Mouse (Mus musculus) midbrain, embryonic 12.5 days (tissue): ENCODE results near the gene Srm. TPM values are rescaled to one million over a fixed set of nuclear protein-coding genes. Genes with fewer than 3 reads are reported as not detected.

Experiments used
- ATAC-seq: fragments of 200-750 bp; cut with Nextera tagmentation; 2 replicates; pipeline ENCODE4 v1.8.0; 2017; ENCODE audit warnings: low read depth, moderate TSS enrichment, moderate library complexity; ENCODE audit not compliant: low FRiP score
- H3K27ac ChIP-seq: fragments of 300-500 bp; sonication (generic); replicated peaks from 2 replicates; pipeline ENCODE4 v1.5.1; 2016; ENCODE audit warnings: mild to moderate bottlenecking
- H3K27me3 ChIP-seq: fragments of 300-500 bp; sonication (generic); 2 replicates; pipeline ENCODE4 v1.6.1; 2016; ENCODE audit warnings: mild to moderate bottlenecking
- H3K36me3 ChIP-seq: fragments of 300-500 bp; sonication (generic); 2 replicates; pipeline ENCODE4 v1.6.1; 2016
- H3K4me1 ChIP-seq: fragments of 300-500 bp; sonication (generic); 2 replicates; pipeline ENCODE4 v1.6.1; 2016
- H3K4me2 ChIP-seq: fragments of 300-500 bp; sonication (generic); replicated peaks from 2 replicates; pipeline ENCODE4 v1.6.1; 2016; ENCODE audit warnings: mild to moderate bottlenecking, moderate library complexity
- H3K4me3 ChIP-seq: fragments of 300-500 bp; sonication (generic); 2 replicates; pipeline ENCODE4 v1.5.1; 2016; ENCODE audit warnings: mild to moderate bottlenecking
- H3K9ac ChIP-seq: fragments of 300-500 bp; sonication (generic); replicated peaks from 2 replicates; pipeline ENCODE4 v1.6.1; 2016; ENCODE audit warnings: mild to moderate bottlenecking, moderate library complexity
- H3K9me3 ChIP-seq: fragments of 300-500 bp; sonication (generic); 2 replicates; pipeline ENCODE4 v1.6.1; 2016; ENCODE audit warnings: mild to moderate bottlenecking
- WGBS: fragments of 180-500 bp; shearing (Covaris S2); methylation state at CpG from one replicate; pipeline ENCODE4 v1.1.7; 2016; 5-methylcytosine and 5-hydroxymethylcytosine counted together
- polyA plus RNA-seq: library from polyadenylated mRNA; unstranded; fragments of >200 nt; fragmentation: Nextera tagmentation; extraction: Ambion mirVana; gene quantifications from 2 replicates; pipeline ENCODE4 v1.2.1, GENCODE M21; 2016

Srm gene
- polyA plus RNA-seq, 1 experiment from 2014 or later = 146 TPM

DNA sequence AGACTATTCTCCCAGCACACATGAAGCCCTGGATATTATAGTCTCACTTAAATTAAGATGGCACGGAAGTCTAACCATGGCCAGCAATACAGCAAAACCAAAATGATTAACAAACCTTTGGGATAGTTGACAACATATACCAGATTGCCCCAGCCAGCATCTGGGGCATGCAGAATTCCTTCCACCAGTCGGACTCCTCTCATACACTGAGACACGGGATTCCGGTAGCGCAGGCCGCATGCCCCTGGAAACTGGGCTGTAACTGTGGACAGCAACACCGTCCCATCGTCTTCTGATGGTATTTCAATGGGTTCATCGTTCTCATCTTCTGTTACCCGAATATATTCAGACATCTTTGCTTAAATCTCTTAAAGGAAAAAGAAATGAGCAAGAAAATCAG is 33.7 kb downstream of the Srm start:
- ATAC-seq = no peak
- 92% methylated on average over 10 of the region's 10 CpGs for WGBS
- Histone ChIP-seq H3K36me3 (peaks cover 48% of the 10 kb centered on the region), H3K4me3 (peak overlapping the region; percentile 96), H3K4me1 (peaks cover 20% of the 10 kb centered on the region; the same call in 1 of the 2 replicates), H3K27me3 (no peaks in the 10 kb centered on the region), H3K4me2 (peak overlapping the region; percentile 92), H3K9ac (no peak overlapping the region), H3K27ac (no peak overlapping the region), H3K9me3 (no peaks in the 10 kb centered on the region)

DNA sequence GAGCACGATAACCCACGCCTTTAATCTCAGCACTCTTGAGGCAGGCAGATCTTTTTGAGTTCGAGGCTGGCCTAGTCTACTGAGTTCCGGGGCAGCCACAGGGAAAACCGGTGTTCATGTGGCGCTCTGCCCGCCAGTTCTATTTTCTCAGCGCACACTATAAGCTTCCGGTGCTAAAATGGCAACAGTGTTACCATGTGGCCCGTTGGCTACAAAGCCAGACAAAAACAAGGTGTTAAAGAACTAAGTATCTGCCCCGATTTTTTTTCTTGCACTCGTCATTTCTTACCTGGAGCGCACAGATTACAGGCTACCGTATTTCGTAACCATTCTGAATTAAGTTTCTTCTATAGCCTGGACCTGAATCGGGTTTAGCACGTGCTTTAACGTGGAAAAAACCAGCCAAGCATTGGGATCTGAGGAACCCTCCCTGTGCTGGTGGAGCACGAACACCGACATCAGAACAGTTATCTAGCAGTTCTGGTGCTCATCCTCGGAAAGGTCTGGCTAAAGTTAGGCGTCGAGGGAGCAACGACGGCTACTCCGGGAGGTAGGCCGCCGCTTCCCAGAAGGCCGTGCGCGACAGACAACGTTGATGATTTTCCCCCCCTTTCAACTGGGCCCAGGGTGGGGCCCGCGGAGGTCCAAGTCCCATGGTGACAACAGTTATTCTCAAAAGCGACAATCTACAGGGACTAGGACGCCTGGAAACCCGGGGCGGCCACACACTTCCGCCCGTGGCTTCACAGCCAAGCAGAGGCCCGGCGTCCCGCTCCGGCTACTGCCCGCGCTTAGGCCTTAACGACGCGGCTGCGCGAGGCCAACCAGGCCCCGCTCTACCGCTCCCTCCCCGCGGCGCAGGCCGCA is 34.7 kb downstream of the Srm start:
- Histone ChIP-seq H3K4me2 (peak overlapping the region; percentile 92), H3K9ac (peak overlapping the region; percentile 99), H3K4me3 (peak overlapping the region; percentile 96), H3K27ac (peak overlapping the region; percentile 91), H3K27me3 (no peaks in the 10 kb centered on the region), H3K9me3 (no peaks in the 10 kb centered on the region), H3K36me3 (peaks cover 41% of the 10 kb centered on the region), H3K4me1 (peaks cover 20% of the 10 kb centered on the region; the same call in 1 of the 2 replicates)
- ATAC-seq = peak; percentile 67
- WGBS = 1% methylated on average over 57 of the region's 57 CpGs

DNA sequence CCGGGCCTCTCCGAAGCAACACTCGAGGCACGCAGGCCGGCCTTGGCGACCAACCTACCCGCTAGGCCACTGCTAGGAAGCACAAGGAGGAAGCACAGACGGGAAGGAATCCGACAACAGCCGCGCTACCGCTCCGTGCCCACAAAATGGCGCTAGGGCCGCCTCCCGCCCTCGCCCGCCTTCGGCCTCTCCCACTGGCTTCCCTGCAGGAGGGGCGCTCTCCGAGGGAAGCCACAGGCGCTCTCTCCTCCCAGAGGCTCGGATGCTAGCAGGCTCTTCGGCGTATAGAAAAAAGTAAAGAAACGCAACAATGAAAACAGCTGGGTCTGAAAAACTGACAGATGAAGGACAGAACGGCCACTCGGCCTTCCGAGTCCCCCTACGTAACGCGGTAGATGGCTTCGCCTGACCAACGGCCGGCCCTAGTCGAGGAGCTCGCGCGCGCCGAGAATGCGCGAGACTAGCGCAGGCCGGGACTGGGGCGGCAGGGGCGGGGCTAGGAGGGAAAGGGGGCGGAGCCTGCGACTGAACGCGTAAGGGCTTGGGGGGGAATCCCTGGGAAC is 35.4 kb downstream of the Srm start, which contains the start of gene Tardbp:
Tardbp (minus strand) TSS at position 397 of the 563 bp plus-strand sequence.
- WGBS = under 1% methylated on average over 51 of the region's 51 CpGs
- Histone ChIP-seq H3K27ac (peak within 1 kb of the TSS; percentile 91), H3K9ac (peak within 1 kb of the TSS; percentile 99), H3K9me3 (no peaks in the 10 kb centered on the region), H3K36me3 (peaks cover 33% of the 10 kb centered on the region), H3K4me2 (peak within 1 kb of the TSS; percentile 92), H3K27me3 (no peaks in the 10 kb centered on the region), H3K4me3 (peak within 1 kb of the TSS; percentile 96), H3K4me1 (peaks cover 20% of the 10 kb centered on the region; the same call in 1 of the 2 replicates)
- peak; percentile 96 for ATAC-seq

DNA sequence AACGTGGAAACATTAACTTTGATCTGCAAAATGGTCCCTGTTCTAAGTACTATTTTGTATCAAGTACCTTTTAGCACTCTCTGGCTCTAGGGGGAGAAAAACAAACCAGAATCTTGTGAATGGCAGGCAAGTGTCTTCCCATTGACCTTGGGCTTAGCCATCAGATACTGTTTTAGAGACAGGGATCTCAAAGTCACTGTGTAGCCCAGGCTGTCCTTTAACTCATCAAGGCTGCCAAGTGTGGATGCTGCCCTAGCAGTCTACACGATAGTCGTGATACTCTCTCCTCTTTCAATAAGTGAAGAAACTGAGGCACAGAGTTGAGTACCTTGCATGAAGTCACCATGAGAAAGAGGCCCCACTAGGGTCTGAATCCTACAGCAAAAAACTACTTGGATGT is 35.9 kb downstream of the Srm start:
- peak overlapping the region; percentile 96 for H3K4me3 ChIP-seq
- H3K27ac ChIP-seq = no peak overlapping the region
- peaks cover 20% of the 10 kb centered on the region; the same call in 1 of the 2 replicates for H3K4me1 ChIP-seq
- H3K27me3 ChIP-seq = no peaks in the 10 kb centered on the region
- H3K4me2 ChIP-seq = peak overlapping the region; percentile 92
- 63% methylated on average over 3 of the region's 3 CpGs for WGBS
- ATAC-seq = peak; percentile 47
- H3K9me3 ChIP-seq = no peaks in the 10 kb centered on the region
- H3K9ac ChIP-seq = no peak overlapping the region
- H3K36me3 ChIP-seq = peaks cover 28% of the 10 kb centered on the region

DNA sequence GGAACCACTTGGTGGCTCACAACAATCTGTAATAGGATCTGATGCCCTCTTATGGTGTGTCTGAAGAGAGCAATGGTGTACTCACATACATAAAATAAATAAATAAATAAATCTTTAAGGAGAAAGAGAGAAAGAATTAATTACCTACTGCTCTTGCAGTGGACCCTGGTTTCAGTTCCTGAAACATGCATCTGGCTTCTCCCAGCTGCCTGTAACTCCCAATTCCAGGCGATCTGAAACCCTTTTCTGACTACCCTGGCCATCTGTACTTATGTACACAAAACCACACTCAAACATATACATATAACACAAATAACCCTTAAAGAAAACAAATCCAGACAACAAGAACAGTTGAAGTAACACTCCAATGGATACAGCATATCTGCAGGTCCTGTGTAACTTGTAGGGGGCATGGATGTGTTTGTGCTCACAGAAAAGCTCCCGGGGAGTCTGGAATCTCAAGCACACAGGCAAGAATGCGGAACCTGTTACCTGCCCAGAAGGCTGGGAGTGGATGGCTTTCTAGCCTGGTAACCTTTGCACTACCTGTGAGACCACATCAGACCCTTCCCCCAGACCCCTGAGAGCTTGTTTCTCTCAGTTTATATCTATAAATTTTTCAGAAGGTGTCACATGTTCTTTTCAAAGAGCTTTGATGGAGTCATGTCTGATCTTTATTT is 40.9 kb downstream of the Srm start:
- H3K4me3 ChIP-seq = no peak overlapping the region
- H3K4me1 ChIP-seq = no peaks in the 10 kb centered on the region
- H3K27me3 ChIP-seq = no peaks in the 10 kb centered on the region
- no peak overlapping the region for H3K27ac ChIP-seq
- 73% methylated on average over 3 of the region's 3 CpGs for WGBS
- H3K9me3 ChIP-seq = no peaks in the 10 kb centered on the region
- no peaks in the 10 kb centered on the region for H3K36me3 ChIP-seq
- no peak overlapping the region for H3K4me2 ChIP-seq
- H3K9ac ChIP-seq = no peak overlapping the region
- ATAC-seq = no peak

DNA sequence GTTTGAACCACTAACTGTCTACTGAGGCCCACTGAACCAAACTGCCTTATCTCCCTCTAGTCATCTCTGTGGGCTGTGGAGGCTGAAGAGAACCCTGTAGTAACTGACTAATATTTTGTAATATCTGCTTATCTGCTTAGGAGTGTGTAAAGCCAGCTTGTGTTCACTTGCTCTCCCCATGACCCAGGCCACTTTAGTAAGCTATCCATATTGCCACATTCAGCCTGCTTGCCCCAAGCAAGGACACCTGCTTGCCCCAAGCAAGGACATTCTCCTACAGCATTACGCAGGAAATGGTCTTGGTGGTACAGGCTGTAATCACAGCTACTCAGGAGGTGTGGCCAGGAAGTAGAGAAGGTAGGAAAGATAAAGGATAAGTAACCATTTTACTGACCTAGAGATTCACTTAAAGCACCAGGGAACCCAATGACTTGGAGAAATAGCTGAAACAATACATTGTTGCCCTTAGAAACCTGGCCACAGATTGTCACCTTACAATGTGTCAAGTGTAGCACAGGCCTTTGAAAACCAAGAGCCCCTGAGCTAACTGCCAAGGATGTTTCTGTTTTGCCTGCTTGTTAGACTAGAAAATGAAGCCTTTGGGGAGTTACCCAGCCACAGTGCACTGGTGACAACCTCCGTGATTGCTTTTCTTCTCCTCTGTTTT is 42.2 kb downstream of the Srm start:
- Histone ChIP-seq H3K27ac (no peak overlapping the region), H3K27me3 (no peaks in the 10 kb centered on the region), H3K4me1 (no peaks in the 10 kb centered on the region), H3K9ac (no peak overlapping the region), H3K9me3 (0 out of 2 replicates have a peak, but pooled peaks cover 2% of the 10 kb centered on the region), H3K4me2 (no peak overlapping the region), H3K36me3 (no peaks in the 10 kb centered on the region), H3K4me3 (no peak overlapping the region)
- no peak for ATAC-seq
- WGBS = 75% methylated on average over 2 of the region's 2 CpGs

DNA sequence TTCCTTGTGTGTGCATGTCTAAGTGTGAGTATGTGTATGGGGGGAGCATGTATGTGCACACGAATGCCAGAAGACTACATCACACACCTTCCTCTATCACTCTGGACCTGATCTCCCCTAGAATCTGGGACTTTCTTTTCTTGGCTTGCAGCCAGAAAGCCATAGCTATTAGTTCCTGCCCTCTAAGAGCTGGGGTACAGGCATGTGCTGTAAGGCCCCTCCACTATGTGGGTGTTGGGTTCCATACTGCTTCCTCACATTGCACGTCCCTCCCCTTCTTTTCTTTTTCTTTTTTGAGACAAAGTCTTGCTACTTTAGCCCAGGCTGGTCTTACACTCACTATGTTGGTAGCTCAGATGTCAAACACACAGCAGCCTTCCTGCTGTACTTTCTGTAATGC is 44.0 kb downstream of the Srm start:
- H3K4me1 ChIP-seq = no peaks in the 10 kb centered on the region
- 83% methylated on average over 2 of the region's 2 CpGs for WGBS
- no peak for ATAC-seq
- H3K9me3 ChIP-seq = 0 out of 2 replicates have a peak, but pooled peaks cover 2% of the 10 kb centered on the region
- H3K27ac ChIP-seq = no peak overlapping the region
- H3K9ac ChIP-seq = no peak overlapping the region
- no peaks in the 10 kb centered on the region for H3K27me3 ChIP-seq
- no peaks in the 10 kb centered on the region for H3K36me3 ChIP-seq
- H3K4me3 ChIP-seq = no peak overlapping the region
- no peak overlapping the region for H3K4me2 ChIP-seq

DNA sequence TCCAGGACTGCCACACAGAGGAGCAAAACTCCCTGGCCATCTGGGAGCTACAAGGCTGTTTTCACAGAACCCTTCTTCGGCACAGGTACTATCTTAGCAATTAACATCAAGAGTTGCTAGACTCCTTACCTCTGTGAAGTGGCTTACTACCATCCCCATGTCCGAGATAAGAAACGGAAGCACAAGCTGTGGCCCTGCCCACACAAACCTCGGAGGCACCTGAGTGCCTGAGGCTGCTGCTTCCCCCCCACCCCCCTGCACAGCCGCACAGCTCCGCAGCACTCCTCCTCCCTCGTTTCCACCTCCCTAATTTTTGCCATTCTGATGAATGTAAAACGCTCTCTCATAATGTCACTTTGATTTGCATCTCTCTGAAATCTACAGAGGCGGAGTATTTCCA is 47.0 kb downstream of the Srm start:
- 72% methylated on average over 9 of the region's 9 CpGs for WGBS
- no peaks in the 10 kb centered on the region for H3K27me3 ChIP-seq
- H3K9ac ChIP-seq = no peak overlapping the region
- no peak overlapping the region for H3K4me2 ChIP-seq
- H3K36me3 ChIP-seq = no peaks in the 10 kb centered on the region
- no peak overlapping the region for H3K27ac ChIP-seq
- 0 out of 2 replicates have a peak, but pooled peaks cover 2% of the 10 kb centered on the region for H3K9me3 ChIP-seq
- no peaks in the 10 kb centered on the region for H3K4me1 ChIP-seq
- no peak overlapping the region for H3K4me3 ChIP-seq
- ATAC-seq = no peak

DNA sequence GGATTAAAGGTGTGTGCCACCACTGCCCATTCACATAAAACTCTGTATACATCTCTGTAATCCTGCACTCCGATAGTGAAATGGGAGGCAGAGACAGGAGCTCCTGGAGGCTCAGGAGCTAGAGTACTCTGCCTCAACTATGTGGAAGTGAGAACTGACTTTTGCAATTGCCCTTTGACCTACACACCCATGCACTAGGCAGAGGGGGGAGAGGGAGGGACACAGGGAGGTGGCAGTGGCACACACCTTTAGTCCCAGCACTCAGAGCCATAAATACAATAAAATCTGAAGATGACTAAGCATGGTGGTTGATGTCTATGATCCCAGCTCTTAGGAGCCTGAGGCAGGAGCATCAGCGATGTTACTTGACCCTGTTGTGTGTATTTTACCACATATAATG is 48.2 kb downstream of the Srm start:
- Histone ChIP-seq H3K27me3 (no peaks in the 10 kb centered on the region), H3K9me3 (0 out of 2 replicates have a peak, but pooled peaks cover 2% of the 10 kb centered on the region), H3K27ac (no peak overlapping the region), H3K4me2 (no peak overlapping the region), H3K4me1 (peaks cover 5% of the 10 kb centered on the region; the same call in 1 of the 2 replicates), H3K4me3 (no peak overlapping the region), H3K36me3 (no peaks in the 10 kb centered on the region), H3K9ac (no peak overlapping the region)
- 79% methylated on average over 2 of the region's 2 CpGs for WGBS
- ATAC-seq = no peak

DNA sequence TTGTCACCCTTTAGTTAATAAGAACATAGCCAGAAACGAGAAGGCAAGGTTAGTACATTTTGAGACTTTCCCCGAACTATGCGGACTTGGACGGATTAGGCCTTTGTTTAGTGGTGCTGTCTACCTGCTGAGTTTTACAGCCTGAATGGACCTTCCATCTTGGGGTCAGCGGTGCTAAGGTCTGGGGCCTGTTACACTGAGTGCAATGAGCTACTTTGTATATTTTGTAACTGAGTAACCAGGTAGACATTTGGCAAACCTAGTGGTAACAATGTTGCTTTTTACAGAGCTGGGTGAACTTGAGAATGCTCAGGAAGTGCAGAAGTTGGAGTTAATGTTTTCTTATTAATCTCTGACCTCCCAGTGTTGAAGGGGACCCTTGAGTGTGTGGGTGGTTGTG is 49.8 kb downstream of the Srm start:
- no peaks in the 10 kb centered on the region for H3K36me3 ChIP-seq
- 73% methylated on average over 5 of the region's 5 CpGs for WGBS
- no peak overlapping the region for H3K27ac ChIP-seq
- no peak overlapping the region for H3K4me3 ChIP-seq
- no peak overlapping the region for H3K9ac ChIP-seq
- H3K9me3 ChIP-seq = 0 out of 2 replicates have a peak, but pooled peaks cover 2% of the 10 kb centered on the region
- H3K4me1 ChIP-seq = peaks cover 5% of the 10 kb centered on the region; the same call in 1 of the 2 replicates
- no peak overlapping the region for H3K4me2 ChIP-seq
- no peaks in the 10 kb centered on the region for H3K27me3 ChIP-seq
- ATAC-seq = no peak

DNA sequence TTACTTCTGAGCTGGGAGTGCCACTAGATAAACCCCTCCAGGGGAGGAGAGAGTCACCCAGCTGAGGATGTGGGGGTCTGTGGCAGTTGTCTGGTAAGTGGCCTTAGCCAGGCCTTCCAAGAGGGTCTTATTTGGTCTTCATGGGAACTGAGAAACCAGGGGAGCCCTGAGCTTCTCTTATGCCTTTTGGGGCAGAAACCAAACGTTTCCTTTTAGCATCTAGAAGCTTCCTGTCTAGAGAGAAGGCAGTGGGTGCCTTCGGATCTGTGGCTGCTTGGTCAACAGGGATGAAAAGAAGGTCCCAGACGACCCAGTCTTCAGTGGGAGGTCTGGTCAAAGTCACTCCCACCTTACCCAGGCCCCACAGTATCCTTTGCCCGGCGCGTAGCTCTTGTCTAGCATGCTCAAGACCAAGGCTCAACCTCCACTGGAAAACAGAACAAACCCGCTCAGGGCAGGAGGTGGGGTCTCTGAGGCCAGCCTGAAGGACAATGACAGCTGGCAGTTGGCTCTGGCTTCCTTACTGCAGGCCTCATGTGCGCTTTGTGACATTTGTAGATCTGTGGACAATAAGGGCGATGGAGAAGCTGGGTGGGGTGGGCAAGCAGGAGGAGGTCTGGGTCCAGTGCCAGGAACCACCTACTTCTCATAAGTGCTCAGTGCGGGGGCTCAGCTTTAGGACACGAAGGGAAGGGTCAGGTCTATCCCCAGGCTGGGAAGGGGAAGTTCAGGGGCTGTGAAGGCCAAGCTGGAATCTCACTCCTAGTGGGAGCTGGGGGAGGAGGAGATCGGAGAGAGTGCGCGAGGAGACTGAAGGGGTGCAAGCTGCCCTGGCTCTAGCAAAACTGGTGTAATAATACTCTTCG is 52.2 kb downstream of the Srm start, which contains the start of gene Gm572:
Gm572 (plus strand) TSS at position 27 of the 866 bp plus-strand sequence.
- Histone ChIP-seq H3K27ac (no peak within 1 kb of the TSS), H3K36me3 (no peaks in the 10 kb centered on the region), H3K9me3 (no peaks in the 10 kb centered on the region), H3K4me2 (peak within 1 kb of the TSS; percentile 12), H3K4me3 (no peak within 1 kb of the TSS), H3K9ac (no peak within 1 kb of the TSS), H3K4me1 (peaks cover 5% of the 10 kb centered on the region; the same call in 1 of the 2 replicates), H3K27me3 (no peaks in the 10 kb centered on the region)
- ATAC-seq = no peak
- 71% methylated on average over 15 of the region's 15 CpGs for WGBS
